ENCODE assay signal across 8 mouse cellular contexts in genomic region chr8:11098228-11098778, GRCm38 (mm10).
A peak's percentile ranks its signal among the peaks of the same experiment; 100 is the strongest.
DNase-seq lines count a peak whose midpoint lies in the region; ATAC-seq lines count a peak whose summit lies in the region.

No protein-coding gene starts in this region.

- peak; percentile 50 for ATAC-seq in cerebellum, adult (ENCODE audit: insufficient number of reproducible peaks, low FRiP score, low TSS enrichment)
- no peak for ATAC-seq in forebrain, embryonic 14.5 days

- H3K27ac ChIP-seq in forebrain, embryonic 14.5 days (ENCODE audit: low read depth, low read length) = no peak overlapping the region

- no peak overlapping the region for H3K4me2 ChIP-seq in forebrain, embryonic 14.5 days (ENCODE audit: low read length)

- H3K4me1 ChIP-seq in forebrain, embryonic 14.5 days (ENCODE audit: control insufficient read depth, insufficient read depth, low read length) = no peaks in the 10 kb centered on the region

- no peak overlapping the region for H3K4me3 ChIP-seq in forebrain, embryonic 14.5 days (ENCODE audit: low read depth, low read length)

- H3K9ac ChIP-seq in forebrain, embryonic 14.5 days (ENCODE audit: low read length) = no peak overlapping the region

- H3K9me3 ChIP-seq in forebrain, embryonic 14.5 days (replicated peaks; ENCODE audit: control insufficient read depth, low read length) = no peaks in the 10 kb centered on the region

- 77% methylated on average over 10 of the region's 10 CpGs for WGBS in forebrain, embryonic 14.5 days

- no peaks in the 10 kb centered on the region for H3K36me3 ChIP-seq in forebrain, embryonic 14.5 days (ENCODE audit: control insufficient read depth, insufficient read depth, low read length)

- H3K27me3 ChIP-seq in forebrain, embryonic 14.5 days (replicated peaks; ENCODE audit: control insufficient read depth, insufficient read depth, low read length) = no peaks in the 10 kb centered on the region

- DNase-seq in cerebellum, postnatal 4 days (ENCODE audit: low spot score in 2 of 2) = no peak
- DNase-seq in adrenal gland, postnatal 25 days = peak; percentile 82
- peak; percentile 67 to 78 for DNase-seq in gastrocnemius, adult 8-10 months (ENCODE audit: low spot score in 2 of 2)
- peak; percentile 5 for DNase-seq in induced T-regulatory cell, adult 2 months (ENCODE audit: low read depth)
- DNase-seq in lung, postnatal 14 days = peak; percentile 76
- DNase-seq in right cerebral cortex, postnatal 14 days = no peak
- DNase-seq in forebrain, embryonic 14.5 days (ENCODE audit: low spot score) = no peak

Comparison
In these comparisons a context has a peak if more than half of its experiments do, and no peak if none do; other contexts are left out.
1. DNase-seq: peak in adrenal gland, postnatal 25 days (single experiment), gastrocnemius, adult 8-10 months (2 of 2), induced T-regulatory cell, adult 2 months (single experiment) and lung, postnatal 14 days (single experiment); none in cerebellum, postnatal 4 days (0 of 2), right cerebral cortex, postnatal 14 days (single experiment) and forebrain, embryonic 14.5 days (single experiment).